Mouse (Mus musculus) myocyte (in vitro differentiated cells): ENCODE results near the gene Lbx1. TPM values are rescaled to one million over a fixed set of nuclear protein-coding genes. Genes with fewer than 3 reads are reported as not detected.
A peak's percentile ranks its signal among the peaks of the same experiment; 100 is the strongest.

Source experiments
- H3K27me3 ChIP-seq: one replicate; pipeline ENCODE4 v1.6.1; 2011; ENCODE audit not compliant: control insufficient read depth, insufficient read depth, insufficient read length
- H3K36me3 ChIP-seq: one replicate; pipeline ENCODE4 v1.6.1; 2011; ENCODE audit not compliant: control insufficient read depth, insufficient read depth
- H3K4me2 ChIP-seq: one replicate; pipeline ENCODE4 v1.6.1; 2011; ENCODE audit warnings: low read depth, control low read depth
- H3K4me3 ChIP-seq: one replicate; pipeline ENCODE4 v1.5.1; 2011; ENCODE audit warnings: mild to moderate bottlenecking, control low read depth, moderate library complexity
- H3K79me2 ChIP-seq: one replicate; pipeline ENCODE4 v1.6.1; 2011; ENCODE audit not compliant: control insufficient read depth, insufficient read depth
- H3ac ChIP-seq: one replicate; pipeline ENCODE4 v1.6.1; 2011; ENCODE audit not compliant: control insufficient read depth, insufficient read length
- CEBPB ChIP-seq: IDR thresholded peaks from 2 replicates; pipeline ENCODE4 v1.6.1; 2011; ENCODE audit warnings: mild to moderate bottlenecking, moderate library complexity; ENCODE audit not compliant: poor library complexity, insufficient read depth, severe bottlenecking
- E2F4 ChIP-seq: IDR thresholded peaks from one replicate; pipeline ENCODE4 v1.6.1; 2011; ENCODE audit warnings: mild to moderate bottlenecking, control low read depth, moderate library complexity; ENCODE audit not compliant: insufficient read depth
- MAX ChIP-seq: IDR thresholded peaks from one replicate; pipeline ENCODE4 v1.6.1; 2011; ENCODE audit warnings: low read depth, mild to moderate bottlenecking, control low read depth
- MYOD1 ChIP-seq, 3 experiments: IDR thresholded peaks; one replicate each; pipeline ENCODE4 v1.6.1; 2011; ENCODE audit warnings: control low read depth in 2 of 3, low read depth in 2 of 3, mild to moderate bottlenecking in 2 of 3, moderate library complexity in 1 of 3; ENCODE audit not compliant: insufficient read length in 2 of 3, control insufficient read depth in 1 of 3
- MYOG ChIP-seq, 3 experiments: IDR thresholded peaks; one replicate each; pipeline ENCODE4 v1.6.1; 2011; ENCODE audit warnings: control low read depth in 2 of 3, low read depth in 2 of 3, mild to moderate bottlenecking in 2 of 3; ENCODE audit not compliant: insufficient read length in 2 of 3, control insufficient read depth in 1 of 3, insufficient read depth in 1 of 3
- POLR2A ChIP-seq: IDR thresholded peaks from one replicate; pipeline ENCODE4 v1.6.1; 2011; ENCODE audit warnings: low read depth, mild to moderate bottlenecking, control low read depth, moderate library complexity; ENCODE audit not compliant: insufficient read length
- POLR2AphosphoS2 ChIP-seq: IDR thresholded peaks from one replicate; pipeline ENCODE4 v1.6.1; 2011; ENCODE audit warnings: low read depth, control low read depth; ENCODE audit not compliant: insufficient read length
- REST ChIP-seq: IDR thresholded peaks from one replicate; pipeline ENCODE4 v1.6.1; 2011; ENCODE audit warnings: mild to moderate bottlenecking, control low read depth, moderate library complexity; ENCODE audit not compliant: insufficient read depth, insufficient read length
- SRF ChIP-seq: IDR thresholded peaks from one replicate; pipeline ENCODE4 v1.6.1; 2011; ENCODE audit warnings: low read depth; ENCODE audit not compliant: control insufficient read depth, insufficient read length
- TCF12 ChIP-seq: IDR thresholded peaks from one replicate; pipeline ENCODE4 v1.6.1; 2011; ENCODE audit warnings: mild to moderate bottlenecking, control low read depth; ENCODE audit not compliant: poor library complexity, insufficient read depth, severe bottlenecking
- TCF3 ChIP-seq: IDR thresholded peaks from one replicate; pipeline ENCODE4 v1.6.1; 2011; ENCODE audit warnings: low read depth, control low read depth; ENCODE audit not compliant: insufficient read length
- USF1 ChIP-seq: IDR thresholded peaks from one replicate; pipeline ENCODE4 v1.6.1; 2011; ENCODE audit warnings: low read depth, mild to moderate bottlenecking, control low read depth, moderate library complexity
- polyA plus RNA-seq: library from polyadenylated mRNA; unstranded; fragments of >200 nt; fragmentation: generic; extraction: Trizol; gene quantifications from one replicate; pipeline ENCODE4 v1.2.1, GENCODE M21; 2012; ENCODE audit warnings: missing spikeins

The Lbx1 gene
- polyA plus RNA-seq, 1 experiment = 0.22 TPM

- Histone ChIP-seq H3K79me2 (no peaks in the 10 kb centered on the region), H3K27me3 (peaks cover 93% of the 10 kb centered on the region), H3ac (no peak overlapping the region), H3K36me3 (no peaks in the 10 kb centered on the region), H3K4me3 (no peak overlapping the region), H3K4me2 (no peak overlapping the region)
- TF ChIP-seq TCF3 (no peak), MYOG (IDR thresholded peaks at IDR 0.05; ENCODE audit: control insufficient read depth in 1 of 3, insufficient read depth in 1 of 3, insufficient read length in 2 of 3, low read depth in 2 of 3) (no peak), REST (no peak), USF1 (no peak), TCF12 (no peak), POLR2AphosphoS2 (no peak), E2F4 (no peak), SRF (no peak), POLR2A (no peak), CEBPB (no peak), MAX (no peak), MYOD1 (IDR thresholded peaks at IDR 0.05; ENCODE audit: control insufficient read depth in 1 of 3, insufficient read length in 2 of 3, low read depth in 2 of 3) (no peak)
Measured at GRCm38 (mm10) chr19:45232443-45233410, 2.9 kb downstream of the Lbx1 start.

GRCm38 (mm10) chr19:45232036-45232410 is 3.6 kb downstream of the Lbx1 start:
- Histone ChIP-seq H3ac (no peak overlapping the region), H3K27me3 (peaks cover 95% of the 10 kb centered on the region), H3K36me3 (no peaks in the 10 kb centered on the region), H3K79me2 (no peaks in the 10 kb centered on the region), H3K4me2 (peak overlapping the region; percentile 50), H3K4me3 (no peak overlapping the region)
- TF ChIP-seq POLR2A = no peak
- no peak for TF ChIP-seq POLR2AphosphoS2
- no peak for TF ChIP-seq E2F4
- TF ChIP-seq SRF = no peak
- TF ChIP-seq MYOD1 (IDR thresholded peaks at IDR 0.05; ENCODE audit: control insufficient read depth in 1 of 3, insufficient read length in 2 of 3, low read depth in 2 of 3) = no peak
- TF ChIP-seq USF1 = no peak
- TF ChIP-seq MYOG (IDR thresholded peaks at IDR 0.05; ENCODE audit: control insufficient read depth in 1 of 3, insufficient read depth in 1 of 3, insufficient read length in 2 of 3, low read depth in 2 of 3) = no peak
- no peak for TF ChIP-seq MAX
- no peak for TF ChIP-seq TCF3

GRCm38 (mm10) chr19:45231383-45232035 is 4.1 kb downstream of the Lbx1 start:
- H3K4me2 ChIP-seq = peak overlapping the region; percentile 50
- no peaks in the 10 kb centered on the region for H3K36me3 ChIP-seq
- H3K27me3 ChIP-seq = peaks cover 97% of the 10 kb centered on the region
- no peaks in the 10 kb centered on the region for H3K79me2 ChIP-seq
- H3K4me3 ChIP-seq = no peak overlapping the region
- no peak overlapping the region for H3ac ChIP-seq
- no peak for TF ChIP-seq CEBPB
- no peak for TF ChIP-seq REST
- no peak for TF ChIP-seq E2F4
- TF ChIP-seq MYOG (IDR thresholded peaks at IDR 0.05; ENCODE audit: control insufficient read depth in 1 of 3, insufficient read depth in 1 of 3, insufficient read length in 2 of 3, low read depth in 2 of 3) = no peak
- no peak for TF ChIP-seq TCF12
- TF ChIP-seq MYOD1 (IDR thresholded peaks at IDR 0.05; ENCODE audit: control insufficient read depth in 1 of 3, insufficient read length in 2 of 3, low read depth in 2 of 3) = no peak
- no peak for TF ChIP-seq USF1
- TF ChIP-seq POLR2A = no peak
- TF ChIP-seq SRF = no peak
- TF ChIP-seq POLR2AphosphoS2 = no peak
- TF ChIP-seq TCF3 = no peak
- TF ChIP-seq MAX = no peak

GRCm38 (mm10) chr19:45230848-45231382 is 4.7 kb downstream of the Lbx1 start:
- H3K4me3 ChIP-seq = no peak overlapping the region
- H3K36me3 ChIP-seq = no peaks in the 10 kb centered on the region
- no peaks in the 10 kb centered on the region for H3K79me2 ChIP-seq
- H3ac ChIP-seq = no peak overlapping the region
- TF ChIP-seq SRF (no peak), MAX (no peak), TCF3 (no peak), MYOD1 (IDR thresholded peaks at IDR 0.05; ENCODE audit: control insufficient read depth in 1 of 3, insufficient read length in 2 of 3, low read depth in 2 of 3) (no peak), REST (no peak), E2F4 (no peak), POLR2A (no peak), POLR2AphosphoS2 (no peak), USF1 (no peak), CEBPB (no peak), TCF12 (no peak), MYOG (IDR thresholded peaks at IDR 0.05; ENCODE audit: control insufficient read depth in 1 of 3, insufficient read depth in 1 of 3, insufficient read length in 2 of 3, low read depth in 2 of 3) (no peak)
- peaks cover 95% of the 10 kb centered on the region for H3K27me3 ChIP-seq
- H3K4me2 ChIP-seq = peak overlapping the region; percentile 50
